Mouse (Mus musculus): ENCODE data around the gene Pcmtd2. TPM values are rescaled to one million over a fixed set of nuclear protein-coding genes. Genes with fewer than 3 reads are reported as not detected.

The Pcmtd2 gene
- total and polyA plus RNA-seq, 2 experiments from 2014 or later = 22.5 to 28.9 TPM

DNA sequence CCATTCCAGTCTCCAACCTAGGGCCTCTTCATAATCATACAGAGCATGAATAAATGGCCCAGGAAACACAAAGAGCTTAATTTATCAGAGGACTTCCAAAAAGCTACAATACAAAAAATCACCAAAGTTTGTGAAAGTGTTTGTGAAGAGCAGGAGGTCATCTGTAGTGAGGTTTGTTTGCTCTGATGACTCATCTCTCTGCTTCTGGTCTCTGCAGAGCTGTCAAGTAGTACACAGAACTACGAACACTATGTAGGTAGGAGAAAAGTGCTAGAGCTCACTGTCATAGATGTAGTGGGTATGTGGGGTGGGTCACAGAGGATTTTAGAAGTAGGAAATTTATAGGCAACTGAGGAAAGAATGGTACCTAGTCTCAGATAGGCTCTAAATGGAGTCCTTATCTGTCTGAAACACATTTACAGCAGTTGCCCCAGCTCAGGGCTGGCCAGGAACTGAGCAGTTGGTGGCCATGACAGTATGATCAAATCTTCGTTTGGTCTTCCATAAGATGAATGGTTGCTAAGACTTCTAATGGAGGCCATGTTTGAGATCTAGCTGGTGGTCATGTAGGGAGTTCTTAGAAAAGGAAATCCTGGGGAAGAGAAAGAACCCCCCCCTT is 8.5 kb upstream of the Pcmtd2 start:
- H3K27me3 ChIP-seq (ENCODE audit: insufficient read depth, low read length) = no peaks in the 10 kb centered on the region
- H3K4me3 ChIP-seq (ENCODE audit: low read depth, low read length) = no peak overlapping the region
- H3K9ac ChIP-seq (replicated peaks; ENCODE audit: low read length, poor library complexity, severe bottlenecking) = no peak overlapping the region
- no peaks in the 10 kb centered on the region for H3K4me1 ChIP-seq (ENCODE audit: insufficient read depth, low read length)
- H3K27ac ChIP-seq (ENCODE audit: low read depth, low read length) = no peak overlapping the region
- no peak for TF ChIP-seq CTCF (IDR thresholded peaks at IDR 0.05)
- DNase-seq (ENCODE audit: low spot score) = no peak
- peaks cover 30% of the 10 kb centered on the region for H3K36me3 ChIP-seq (ENCODE audit: insufficient read depth, low read length)
- ATAC-seq (ENCODE audit: low FRiP score) = no peak
- 77% methylated on average over 2 of the region's 2 CpGs for WGBS
- H3K4me2 ChIP-seq (ENCODE audit: low read depth, low read length, poor library complexity, severe bottlenecking) = no peak overlapping the region
- no peaks in the 10 kb centered on the region for H3K9me3 ChIP-seq (ENCODE audit: low read length)

GRCm38 (mm10) chr2:181832745-181833144 is 4.9 kb upstream of the Pcmtd2 start:
- H3K4me3 ChIP-seq (ENCODE audit: low read depth, low read length) = no peak overlapping the region
- no peaks in the 10 kb centered on the region for H3K9me3 ChIP-seq (ENCODE audit: low read length)
- H3K27me3 ChIP-seq (ENCODE audit: insufficient read depth, low read length) = no peaks in the 10 kb centered on the region
- no peak overlapping the region for H3K27ac ChIP-seq (ENCODE audit: low read depth, low read length)
- no peak overlapping the region for H3K4me2 ChIP-seq (ENCODE audit: low read depth, low read length, poor library complexity, severe bottlenecking)
- no peak for ATAC-seq (ENCODE audit: low FRiP score)
- H3K36me3 ChIP-seq (ENCODE audit: insufficient read depth, low read length) = peaks cover 6% of the 10 kb centered on the region
- no peaks in the 10 kb centered on the region for H3K4me1 ChIP-seq (ENCODE audit: insufficient read depth, low read length)
- no peak for TF ChIP-seq CTCF (IDR thresholded peaks at IDR 0.05)
- DNase-seq (ENCODE audit: low spot score) = no peak
- WGBS = 70% methylated on average over 2 of the region's 2 CpGs
- H3K9ac ChIP-seq (replicated peaks; ENCODE audit: low read length, poor library complexity, severe bottlenecking) = no peak overlapping the region

DNA sequence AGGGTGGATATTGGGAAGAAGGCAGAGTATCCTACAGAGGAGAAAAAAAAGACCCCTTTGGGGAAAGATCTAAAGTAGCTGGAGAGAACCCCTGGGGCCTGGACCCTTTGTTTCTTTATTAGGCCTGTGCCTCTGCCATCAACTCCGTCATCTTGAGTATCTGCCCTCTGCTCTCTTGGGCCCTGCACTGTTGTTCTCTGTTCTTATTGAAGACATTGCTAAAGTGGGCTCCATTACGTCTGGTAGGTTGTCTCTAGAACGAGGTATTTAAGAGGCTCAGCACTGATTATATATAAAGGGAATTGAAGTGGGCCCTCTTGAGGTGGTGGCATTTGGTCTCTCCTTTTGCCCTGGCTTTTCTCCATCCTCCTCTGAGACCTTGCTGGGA is 633 bp downstream of the Pcmtd2 start:
- peak overlapping the region; percentile 72 for H3K27ac ChIP-seq (ENCODE audit: low read depth, low read length)
- H3K4me2 ChIP-seq (ENCODE audit: low read depth, low read length, poor library complexity, severe bottlenecking) = peak overlapping the region; percentile 72
- peak overlapping the region; percentile 83 for H3K9ac ChIP-seq (replicated peaks; ENCODE audit: low read length, poor library complexity, severe bottlenecking)
- H3K27me3 ChIP-seq (ENCODE audit: insufficient read depth, low read length) = no peaks in the 10 kb centered on the region
- WGBS = 0% methylated on average over 3 of the region's 3 CpGs
- no peak for ATAC-seq (ENCODE audit: low FRiP score)
- peak; percentile 26 for DNase-seq (ENCODE audit: low spot score)
- H3K36me3 ChIP-seq (ENCODE audit: insufficient read depth, low read length) = 0 out of 2 replicates have a peak, but pooled peaks cover 7% of the 10 kb centered on the region
- TF ChIP-seq CTCF (IDR thresholded peaks at IDR 0.05) = no peak
- peaks cover 7% of the 10 kb centered on the region for H3K4me1 ChIP-seq (ENCODE audit: insufficient read depth, low read length)
- H3K9me3 ChIP-seq (ENCODE audit: low read length) = no peaks in the 10 kb centered on the region
- H3K4me3 ChIP-seq (ENCODE audit: low read depth, low read length) = peak overlapping the region; percentile 61

DNA sequence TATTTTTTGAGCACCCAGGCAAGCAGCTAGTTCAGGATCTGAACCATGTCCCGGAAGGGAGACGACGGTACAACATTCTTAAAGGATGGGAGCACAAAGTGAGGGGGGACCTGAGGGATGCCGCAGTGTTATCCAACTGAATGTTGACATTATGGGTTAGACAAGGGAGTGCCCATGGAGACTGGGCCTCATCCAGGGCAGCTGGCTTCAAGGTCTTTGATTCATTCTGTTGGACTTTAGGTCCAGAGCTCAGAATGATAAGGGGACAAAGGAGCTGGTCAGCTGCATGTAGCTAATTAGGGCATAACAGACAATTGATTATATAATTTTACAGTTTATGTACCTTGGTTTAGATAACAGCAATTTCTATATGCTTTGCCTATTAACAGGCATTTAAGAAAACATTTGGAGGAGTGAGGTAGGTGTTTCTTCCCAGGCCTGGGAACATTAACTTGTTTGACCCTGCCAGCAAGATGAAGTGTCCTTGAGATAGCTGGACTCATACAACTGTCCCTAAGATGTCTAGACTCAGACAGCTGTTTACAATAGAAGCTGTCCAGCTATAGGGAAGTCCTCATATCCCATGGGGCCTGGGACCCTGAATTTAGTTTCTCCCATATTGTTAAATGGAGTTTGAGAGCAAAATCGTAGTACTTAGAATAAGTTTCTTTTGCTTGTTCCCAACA is 8.2 kb downstream of the Pcmtd2 start:
- no peaks in the 10 kb centered on the region for H3K4me1 ChIP-seq (ENCODE audit: insufficient read depth, low read length)
- ATAC-seq (ENCODE audit: low FRiP score) = no peak
- no peak overlapping the region for H3K4me2 ChIP-seq (ENCODE audit: low read depth, low read length, poor library complexity, severe bottlenecking)
- TF ChIP-seq CTCF (IDR thresholded peaks at IDR 0.05) = no peak
- 87% methylated on average over 5 of the region's 5 CpGs for WGBS
- H3K27ac ChIP-seq (ENCODE audit: low read depth, low read length) = no peak overlapping the region
- H3K36me3 ChIP-seq (ENCODE audit: insufficient read depth, low read length) = peaks cover 26% of the 10 kb centered on the region
- H3K27me3 ChIP-seq (ENCODE audit: insufficient read depth, low read length) = no peaks in the 10 kb centered on the region
- no peaks in the 10 kb centered on the region for H3K9me3 ChIP-seq (ENCODE audit: low read length)
- no peak for DNase-seq (ENCODE audit: low spot score)
- H3K9ac ChIP-seq (replicated peaks; ENCODE audit: low read length, poor library complexity, severe bottlenecking) = no peak overlapping the region
- H3K4me3 ChIP-seq (ENCODE audit: low read depth, low read length) = no peak overlapping the region

DNA sequence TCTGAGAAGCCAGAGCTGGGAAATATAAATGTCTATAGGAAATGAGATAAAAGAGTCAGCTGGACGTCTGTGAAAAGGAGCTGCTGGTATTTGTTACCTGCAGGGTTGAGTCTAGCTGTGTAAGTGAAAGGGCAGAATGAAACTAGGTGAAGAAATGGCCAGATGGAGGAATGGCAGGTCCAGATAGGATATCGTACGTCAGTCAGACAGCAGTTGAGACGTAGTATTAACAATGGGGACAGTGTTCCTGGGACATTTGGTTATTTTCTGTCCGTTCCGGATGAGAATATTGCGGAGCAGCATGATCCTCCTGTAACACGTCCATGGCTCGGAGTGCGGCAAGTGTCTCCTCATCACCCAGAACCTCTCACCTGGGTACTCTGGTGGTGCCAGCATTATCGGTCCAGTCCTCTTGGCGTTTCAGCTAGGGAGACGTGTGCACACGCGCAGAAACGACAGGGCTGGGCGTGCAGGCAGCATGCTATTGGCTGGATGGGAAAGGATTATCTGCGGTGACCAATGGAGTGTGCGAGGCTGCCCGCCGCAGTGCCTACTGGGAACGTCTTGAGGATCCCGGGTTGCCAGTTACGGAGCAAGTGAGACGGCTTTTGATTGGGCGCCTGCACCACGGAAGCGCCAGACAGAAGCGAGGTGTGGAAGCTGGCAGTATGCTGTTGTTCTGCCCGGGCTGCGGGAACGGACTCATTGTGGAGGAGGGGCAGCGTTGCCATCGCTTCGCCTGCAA is 26.3 kb downstream of the Pcmtd2 start, which contains the start of gene Polr3k:
Polr3k (plus strand) TSS at position 547 of the 745 bp plus-strand sequence.
- DNase-seq (ENCODE audit: low spot score) (peak; percentile 98), ATAC-seq (ENCODE audit: low FRiP score) (peak; percentile 100)
- Histone ChIP-seq H3K27ac (ENCODE audit: low read depth, low read length) (peak within 1 kb of the TSS; percentile 83), H3K9me3 (ENCODE audit: low read length) (no peaks in the 10 kb centered on the region), H3K4me3 (ENCODE audit: low read depth, low read length) (peak within 1 kb of the TSS; percentile 65), H3K4me1 (ENCODE audit: insufficient read depth, low read length) (peaks cover 9% of the 10 kb centered on the region; the same call in 1 of the 2 replicates), H3K9ac (replicated peaks; ENCODE audit: low read length, poor library complexity, severe bottlenecking) (peak within 1 kb of the TSS; percentile 67), H3K27me3 (ENCODE audit: insufficient read depth, low read length) (no peaks in the 10 kb centered on the region), H3K36me3 (ENCODE audit: insufficient read depth, low read length) (no peaks in the 10 kb centered on the region), H3K4me2 (ENCODE audit: low read depth, low read length, poor library complexity, severe bottlenecking) (peak within 1 kb of the TSS; percentile 82)
- under 1% methylated on average over 35 of the region's 35 CpGs for WGBS
- peak; percentile 1; the same call in 1 of the 2 replicates for TF ChIP-seq CTCF (IDR thresholded peaks at IDR 0.05)

All from midbrain, postnatal 0 days (tissue).